Mouse (Mus musculus) heart, postnatal 25 days (tissue): Measurements from ENCODE around the gene Rbm48. TPM values are rescaled to one million over a fixed set of nuclear protein-coding genes. Genes with fewer than 3 reads are reported as not detected.

Experiments used
- DNase-seq: peaks from one replicate; pipeline ENCODE4 v3.0.0; 2022; ENCODE audit warnings: low spot score
- intact Hi-C: fragments of 180-260 bp; cut with DNase I; formaldehyde crosslinking; loops from one replicate; pipeline ENCODE4 v1.15.1; 2025
- total RNA-seq, 2 experiments: library from RNA; stranded (reverse); gene quantifications; 2 replicates each; pipeline ENCODE4 v1.2.3; 2021

The Rbm48 gene
- total RNA-seq, 2 experiments from 2014 or later, result 4.8 to 6.5 TPM

DNA sequence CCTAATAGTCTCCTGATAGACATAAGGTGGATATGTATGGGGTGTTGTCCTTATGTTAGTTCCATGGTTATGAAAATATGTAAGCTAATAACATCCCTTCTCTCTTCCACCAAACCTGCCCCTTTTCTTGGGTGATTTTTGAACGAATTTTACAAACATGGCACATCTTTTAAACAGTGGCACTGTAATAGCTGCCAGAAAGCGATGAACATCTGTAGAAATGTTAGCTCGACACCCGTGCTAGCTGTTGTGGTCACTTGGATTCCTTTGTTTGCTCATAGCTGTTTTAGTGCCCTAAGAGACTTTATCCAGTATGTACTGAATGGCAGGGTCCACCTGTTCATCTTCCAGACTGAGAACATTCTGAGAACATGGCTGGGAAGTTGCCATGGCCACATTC, 25.1 kb downstream of the Rbm48 start, which contains the start of gene 1700109H08Rik:
TSS of gene 1700109H08Rik (plus strand) at position 301 of the 400 bp plus-strand sequence.
- intact Hi-C loops, result no loop called here
- no peak for DNase-seq

DNA sequence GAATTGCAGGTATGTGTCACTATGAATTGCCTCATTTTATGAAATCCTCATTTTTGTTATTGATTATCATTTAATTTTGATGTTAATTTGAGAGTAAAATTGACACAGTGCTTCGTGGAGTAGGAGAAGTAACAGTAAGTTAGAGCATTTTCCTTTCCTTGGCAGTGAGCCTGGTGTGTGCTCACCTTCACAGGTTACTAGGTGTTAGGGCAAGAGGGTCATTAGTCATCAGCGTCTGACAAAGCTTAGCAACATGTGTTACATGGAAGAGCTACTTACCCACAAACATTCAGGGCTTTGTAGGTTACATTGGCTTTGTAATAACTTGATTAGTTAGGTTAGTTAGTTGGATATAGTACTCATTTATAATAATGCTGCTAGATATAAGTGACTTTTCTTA, 42.2 kb downstream of the Rbm48 start:
- DNase-seq, result no peak
- intact Hi-C loops, result no loop called here

GRCm38 (mm10) chr5:3551481-3551880, 44.9 kb downstream of the Rbm48 start:
- no peak for DNase-seq
- intact Hi-C loops, result no loop called here

GRCm38 (mm10) chr5:3546226-3546625, 50.2 kb downstream of the Rbm48 start:
- intact Hi-C loops, result no loop called here
- no peak for DNase-seq

DNA sequence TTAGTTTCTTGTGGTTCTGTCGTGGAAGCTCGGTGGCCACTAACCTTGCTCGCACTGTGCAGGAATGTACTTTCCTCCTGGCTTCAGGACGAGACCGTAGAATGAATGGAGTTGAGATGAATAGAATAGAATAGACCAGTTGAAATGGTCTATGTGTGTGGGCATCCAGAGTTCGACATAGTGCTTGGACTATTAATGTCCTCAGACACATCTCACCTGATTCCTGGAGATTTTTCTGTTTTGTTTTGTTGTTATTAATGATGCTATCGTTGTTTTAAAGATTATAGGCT, 52.0 kb downstream of the Rbm48 start:
- intact Hi-C loops, result loop anchor here (5.0 kb wide), 1 partner anchor 53 kb away; the partner anchor contains the start of genes Pex1 and Rbm48
- DNase-seq, result no peak

- intact Hi-C loops, result loop anchor here (5.0 kb wide), 1 partner anchor 53 kb away; the partner anchor contains the start of genes Pex1 and Rbm48
Observed at GRCm38 (mm10) chr5:3543629-3544479, 52.5 kb downstream of the Rbm48 start, which contains the start of gene Fam133b. Fam133b (plus strand) TSS chr5:3543833.

GRCm38 (mm10) chr5:3541871-3542270, 54.5 kb downstream of the Rbm48 start:
- DNase-seq, result no peak
- intact Hi-C loops, result loop anchor here (5.0 kb wide), 1 partner anchor 55 kb away; the partner anchor contains the start of genes Pex1 and Rbm48

More at GRCm38 (mm10) chr5:3543629-3544479, 52.5 kb downstream of the Rbm48 start, which contains the start of gene Fam133b:
- DNase-seq, result peak; percentile 87

DNA sequence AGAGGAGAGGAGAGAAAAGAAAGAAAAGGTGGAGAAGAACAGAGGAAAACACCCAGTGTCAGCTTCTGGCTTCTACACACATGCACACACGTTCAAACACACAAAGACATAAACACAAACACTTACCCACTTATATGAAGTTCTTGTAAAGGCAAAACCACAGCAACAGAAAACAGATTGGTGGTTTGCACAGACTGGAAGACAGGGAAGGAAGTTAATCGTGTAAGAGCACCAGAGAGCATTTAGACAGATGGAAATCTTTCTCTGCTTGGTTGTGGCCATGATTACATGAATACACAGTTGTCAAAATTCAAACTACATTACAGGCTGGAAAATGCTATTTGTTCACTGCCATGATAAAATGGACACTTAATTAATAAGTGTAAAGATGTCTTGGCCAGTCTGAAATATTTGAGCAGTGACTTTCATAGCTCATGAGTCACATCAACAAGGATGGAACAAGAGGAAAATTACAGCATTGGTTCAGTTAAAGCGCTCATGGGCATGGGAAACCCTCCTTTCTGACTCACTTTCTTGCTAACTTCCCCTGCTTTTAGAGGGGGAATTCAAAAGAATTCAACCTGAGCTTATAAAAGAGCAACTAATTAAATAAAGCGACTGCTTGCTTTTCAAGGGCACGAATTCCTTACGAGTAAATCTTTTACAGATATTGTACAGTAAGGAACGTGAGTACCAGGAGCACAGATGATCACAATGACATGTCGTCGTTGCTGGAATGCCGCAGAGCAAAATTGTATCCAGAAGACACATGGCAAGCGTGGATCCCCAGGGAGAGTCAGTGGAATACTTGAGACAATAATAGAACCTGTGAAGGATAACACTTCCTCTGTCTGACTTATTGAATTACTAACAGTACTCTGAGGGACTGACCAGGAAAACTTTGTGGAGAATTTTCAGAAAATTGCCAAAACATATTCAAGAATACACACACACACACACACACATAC, 57.6 kb downstream of the Rbm48 start:
- DNase-seq, result no peak
- intact Hi-C loops, result no loop called here

- intact Hi-C loops, result no loop called here
- DNase-seq, result no peak
Observed at GRCm38 (mm10) chr5:3536592-3537212, 59.7 kb downstream of the Rbm48 start.

Other genes starting within 250 kb of the Rbm48 start
- 10 to 100 TPM; 11.5 to 12.9 TPM for gene Fam133b, start 52.8 kb downstream of the Rbm48 start, total RNA-seq
- 1 to 10 TPM; 1.4 to 1.6 TPM for gene 1700109H08Rik, start 25.0 kb downstream of the Rbm48 start, total RNA-seq
- 1 to 10 TPM; 8.8 to 10.0 TPM for gene Pex1, start 519 bp downstream of the Rbm48 start, total RNA-seq
- gene Tmbim7, start 54.6 kb upstream of the Rbm48 start, total RNA-seq, result not detected
- gene Gatad1, start 60.6 kb upstream of the Rbm48 start, total RNA-seq, result 10 to 100 TPM; 95.4 to 98.0 TPM
- 10 to 100 TPM; 21.0 to 25.8 TPM for gene Ankib1, start 206.3 kb upstream of the Rbm48 start, total RNA-seq
- 10 to 100 TPM; 31.5 to 32.5 TPM for gene Krit1, start 206.6 kb upstream of the Rbm48 start, total RNA-seq
- not detected for gene Lrrd1, start 248.6 kb upstream of the Rbm48 start, total RNA-seq